Mouse (Mus musculus): ENCODE results near the gene Atp5d. TPM values are rescaled to one million over a fixed set of nuclear protein-coding genes. Genes with fewer than 3 reads are reported as not detected.

The Atp5d gene
- polyA plus RNA-seq, 1 experiment = 606 TPM

- DNase-seq (ENCODE audit: extremely low spot score in 1 of 2, low spot score in 1 of 2) = no peak
Measured at GRCm38 (mm10) chr10:80177441-80178279, 39.2 kb downstream of the Atp5d start.

GRCm38 (mm10) chr10:80179068-80180051 lies 40.9 kb downstream of the Atp5d start, which contains the start of gene Efna2:
TSS of gene Efna2 (plus strand) at chr10:80179482.
- DNase-seq (ENCODE audit: extremely low spot score in 1 of 2, low spot score in 1 of 2) = no peak

GRCm38 (mm10) chr10:80180288-80180687 lies 41.9 kb downstream of the Atp5d start:
- no peak for DNase-seq (ENCODE audit: extremely low spot score in 1 of 2, low spot score in 1 of 2)

GRCm38 (mm10) chr10:80180823-80181222 lies 42.4 kb downstream of the Atp5d start:
- no peak for DNase-seq (ENCODE audit: extremely low spot score in 1 of 2, low spot score in 1 of 2)

GRCm38 (mm10) chr10:80182547-80182946 lies 44.1 kb downstream of the Atp5d start:
- no peak for DNase-seq (ENCODE audit: extremely low spot score in 1 of 2, low spot score in 1 of 2)

GRCm38 (mm10) chr10:80186649-80187048 lies 48.2 kb downstream of the Atp5d start:
- no peak for DNase-seq (ENCODE audit: extremely low spot score in 1 of 2, low spot score in 1 of 2)

- no peak for DNase-seq (ENCODE audit: extremely low spot score in 1 of 2, low spot score in 1 of 2)
Measured at GRCm38 (mm10) chr10:80187739-80188138, 49.3 kb downstream of the Atp5d start.

GRCm38 (mm10) chr10:80188453-80189024 lies 50.1 kb downstream of the Atp5d start:
- no peak for DNase-seq (ENCODE audit: extremely low spot score in 1 of 2, low spot score in 1 of 2)

GRCm38 (mm10) chr10:80189999-80190398 lies 51.6 kb downstream of the Atp5d start:
- DNase-seq (ENCODE audit: extremely low spot score in 1 of 2, low spot score in 1 of 2) = no peak

- no peak for DNase-seq (ENCODE audit: extremely low spot score in 1 of 2, low spot score in 1 of 2)
Measured at GRCm38 (mm10) chr10:80190491-80191051, 52.1 kb downstream of the Atp5d start.

- no peak for DNase-seq (ENCODE audit: extremely low spot score in 1 of 2, low spot score in 1 of 2)
Measured at GRCm38 (mm10) chr10:80193976-80194375, 55.5 kb downstream of the Atp5d start.

- DNase-seq (ENCODE audit: extremely low spot score in 1 of 2, low spot score in 1 of 2) = no peak
Measured at GRCm38 (mm10) chr10:80194441-80194840, 56.0 kb downstream of the Atp5d start.

Other genes starting within 250 kb of the Atp5d start
- 1.1 and 3.5 TPM in 2 replicates for gene Cfd, start 247.8 kb upstream of the Atp5d start, polyA plus RNA-seq (2012; rRNA removed)
- gene Med16, start 229.7 kb upstream of the Atp5d start, polyA plus RNA-seq (2012; rRNA removed) = 75.9 and 80.7 TPM in 2 replicates
- not detected in 2 replicates for gene Gm26602, start 227.8 kb upstream of the Atp5d start, polyA plus RNA-seq (2012; rRNA removed)
- gene Kiss1r, start 221.7 kb upstream of the Atp5d start, polyA plus RNA-seq (2012; rRNA removed) = 10.7 and 11.8 TPM in 2 replicates
- gene R3hdm4, start 217.4 kb upstream of the Atp5d start, polyA plus RNA-seq (2012; rRNA removed) = 380 and 385 TPM in 2 replicates
- 3.6 and 4.1 TPM in 2 replicates for gene Arid3a, start 211.6 kb upstream of the Atp5d start, polyA plus RNA-seq (2012; rRNA removed)
- gene Wdr18, start 178.5 kb upstream of the Atp5d start, polyA plus RNA-seq (2012; rRNA removed) = 63.2 and 65.9 TPM in 2 replicates
- 0.17 and 0.38 TPM in 2 replicates for gene Grin3b, start 167.9 kb upstream of the Atp5d start, polyA plus RNA-seq (2012; rRNA removed)
- 181 and 193 TPM in 2 replicates for gene Tmem259, start 154.3 kb upstream of the Atp5d start, polyA plus RNA-seq (2012; rRNA removed)
- 9.8 and 10.4 TPM in 2 replicates for gene Cnn2, start 150.0 kb upstream of the Atp5d start, polyA plus RNA-seq (2012; rRNA removed)
- 12.4 and 13.0 TPM in 2 replicates for gene Abca7, start 142.1 kb upstream of the Atp5d start, polyA plus RNA-seq (2012; rRNA removed)
- gene Arhgap45, start 122.0 kb upstream of the Atp5d start, polyA plus RNA-seq (2012; rRNA removed) = 5.3 and 7.1 TPM in 2 replicates
- gene Polr2e, start 98.8 kb upstream of the Atp5d start, polyA plus RNA-seq (2012; rRNA removed) = 200 and 205 TPM in 2 replicates
- gene Gpx4, start 91.5 kb upstream of the Atp5d start, polyA plus RNA-seq (2012; rRNA removed) = 867 and 914 TPM in 2 replicates
- gene Sbno2, start 33.1 kb upstream of the Atp5d start, polyA plus RNA-seq (2012; rRNA removed) = 26.6 TPM in 2 replicates
- gene Stk11, start 22.8 kb upstream of the Atp5d start, polyA plus RNA-seq (2012; rRNA removed) = 93.8 and 96.3 TPM in 2 replicates
- 252 and 288 TPM in 2 replicates for gene Cbarp, start 2.2 kb downstream of the Atp5d start, polyA plus RNA-seq (2012; rRNA removed)
- 36.5 and 43.7 TPM in 2 replicates for gene Midn, start 9.6 kb downstream of the Atp5d start, polyA plus RNA-seq (2012; rRNA removed)
- gene Cirbp, start 27.4 kb downstream of the Atp5d start, polyA plus RNA-seq (2012; rRNA removed) = 212 and 226 TPM in 2 replicates
- 14.3 and 15.8 TPM in 2 replicates for gene 1600002K03Rik, start 34.3 kb downstream of the Atp5d start, polyA plus RNA-seq (2012; rRNA removed)
- 8.2 and 10.2 TPM in 2 replicates for gene Efna2, start 40.9 kb downstream of the Atp5d start, polyA plus RNA-seq (2012; rRNA removed)
- 32.4 and 37.9 TPM in 2 replicates for gene Mum1, start 87.8 kb downstream of the Atp5d start, polyA plus RNA-seq (2012; rRNA removed)
- 380 and 448 TPM in 2 replicates for gene Ndufs7, start 110.5 kb downstream of the Atp5d start, polyA plus RNA-seq (2012; rRNA removed)
- 29.1 and 31.9 TPM in 2 replicates for gene Gamt, start 122.4 kb downstream of the Atp5d start, polyA plus RNA-seq (2012; rRNA removed)
- 76.6 and 86.3 TPM in 2 replicates for gene Dazap1, start 122.9 kb downstream of the Atp5d start, polyA plus RNA-seq (2012; rRNA removed)
- 2,217 and 2,507 TPM in 2 replicates for gene Rps15, start 153.8 kb downstream of the Atp5d start, polyA plus RNA-seq (2012; rRNA removed)
- 46.2 and 52.2 TPM in 2 replicates for gene Apc2, start 157.3 kb downstream of the Atp5d start, polyA plus RNA-seq (2012; rRNA removed)
- gene 2310011J03Rik, start 181.9 kb downstream of the Atp5d start, polyA plus RNA-seq (2012; rRNA removed) = 41.6 and 44.3 TPM in 2 replicates
- 9.4 TPM in 2 replicates for gene Pcsk4, start 190.9 kb downstream of the Atp5d start, polyA plus RNA-seq (2012; rRNA removed)
- 4.9 and 6.0 TPM in 2 replicates for gene Reep6, start 191.3 kb downstream of the Atp5d start, polyA plus RNA-seq (2012; rRNA removed)
- 5.6 and 7.3 TPM in 2 replicates for gene Adamtsl5, start 209.8 kb downstream of the Atp5d start, polyA plus RNA-seq (2012; rRNA removed)
- gene Plk5, start 217.8 kb downstream of the Atp5d start, polyA plus RNA-seq (2012; rRNA removed) = 24.9 and 33.3 TPM in 2 replicates
- 17.2 and 17.7 TPM in 2 replicates for gene Mex3d, start 249.0 kb downstream of the Atp5d start, polyA plus RNA-seq (2012; rRNA removed)